Mouse (Mus musculus) hematopoietic stem cell, adult 5-6 weeks (primary cell): ENCODE data around the gene Kif5a. TPM values are rescaled to one million over a fixed set of nuclear protein-coding genes. Genes with fewer than 3 reads are reported as not detected.

Experiments used
- ATAC-seq, 2 experiments: fragments of 125-278 bp in 1 of 2; replicated peaks in 1 of 2; 2 replicates each; pipeline ENCODE4 v1.8.0; 2016 to 2017; ENCODE audit warnings: inconsistent platforms in 2 of 2, mild to moderate bottlenecking in 2 of 2, moderate number of reproducible peaks in 2 of 2, low read depth in 1 of 2, moderate TSS enrichment in 1 of 2; ENCODE audit not compliant: low FRiP score in 2 of 2, poor library complexity in 2 of 2, severe bottlenecking in 2 of 2, insufficient read depth in 1 of 2, low TSS enrichment in 1 of 2
- total RNA-seq: library from RNA; stranded (forward); fragments of 172-1452, 232-1000 nt; gene quantifications from 2 replicates; pipeline ENCODE4 v1.2.3, GENCODE M21; 2017

Gene Kif5a
- total RNA-seq, 1 experiment from 2014 or later, result 0.94 TPM

DNA sequence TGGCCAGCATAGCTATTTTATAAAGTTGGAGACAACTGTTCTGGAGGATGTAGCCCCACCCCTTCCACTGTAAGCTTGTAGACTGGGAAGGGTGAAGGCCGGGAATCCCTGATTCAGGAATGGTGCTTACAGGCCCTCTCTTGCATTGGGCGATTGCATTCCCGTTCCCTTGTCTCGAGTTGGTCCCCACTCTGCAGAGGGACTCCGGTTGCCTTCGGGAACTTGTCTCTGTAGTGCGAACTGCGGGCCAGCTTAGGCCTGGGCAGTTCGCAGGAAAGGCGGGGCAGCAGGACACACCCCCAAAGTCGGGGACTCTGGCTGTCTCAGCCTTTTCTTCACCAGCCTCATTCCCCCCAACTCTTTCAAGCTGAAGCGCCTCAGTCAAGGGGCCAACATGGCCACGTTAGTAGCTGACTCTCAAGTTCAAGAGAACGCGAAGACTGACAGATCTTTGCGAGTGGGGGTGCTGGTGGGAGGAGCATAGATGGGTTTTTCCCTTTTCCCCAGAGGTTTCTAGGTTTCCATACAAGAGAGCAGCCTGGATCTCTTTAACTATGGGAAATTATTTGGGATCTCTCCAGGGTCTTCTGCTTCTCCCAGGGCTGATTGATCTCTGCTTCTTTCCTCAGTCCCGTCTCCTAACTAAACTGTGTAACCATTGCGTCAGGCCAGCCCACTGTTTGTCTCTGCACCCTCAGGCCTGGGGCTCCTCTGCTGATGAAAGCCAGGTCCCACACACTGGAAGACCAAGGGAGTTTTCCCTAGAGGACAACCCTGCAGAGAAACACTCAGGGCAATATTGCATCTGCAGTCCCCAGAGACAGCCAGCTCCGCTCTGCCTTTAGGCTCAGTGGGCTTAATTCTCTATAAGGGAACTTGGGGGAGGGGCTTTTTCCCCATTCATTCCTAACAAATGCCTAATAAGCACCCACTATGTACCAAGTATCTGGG is 28.1 kb upstream of the Kif5a start:
- ATAC-seq, result peak; percentile 5 to 8

DNA sequence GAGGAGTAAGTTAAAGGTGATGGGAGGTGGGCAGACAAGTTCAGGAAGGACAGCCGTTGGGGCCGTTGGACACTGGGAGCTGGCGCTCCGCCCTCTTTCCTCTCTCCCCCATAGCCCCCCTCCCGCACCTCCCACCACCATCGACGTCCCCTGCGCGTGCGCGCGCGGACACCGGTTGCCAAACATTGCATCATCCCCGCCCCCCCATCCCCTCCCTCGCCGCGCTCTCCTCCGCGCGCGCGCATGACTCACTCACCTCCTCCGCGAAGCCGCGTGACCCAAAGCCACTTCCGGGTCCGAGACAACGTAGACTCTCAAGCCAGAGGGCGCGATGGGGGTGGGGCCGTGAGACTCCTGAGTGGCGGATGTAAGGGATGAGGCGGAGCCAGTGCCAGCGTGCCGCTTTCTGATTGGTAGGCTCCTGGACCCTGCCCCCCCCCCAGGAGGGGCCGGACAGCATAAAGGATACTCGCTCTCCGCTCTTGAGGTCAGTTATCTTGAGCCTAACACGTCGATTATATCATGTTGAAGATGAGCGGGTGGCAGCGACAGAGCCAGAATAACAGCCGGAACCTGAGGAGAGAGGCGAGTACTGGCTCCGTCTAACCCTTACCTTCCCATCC is 27.3 kb upstream of the Kif5a start:
- ATAC-seq, result peak; percentile 76 to 78

- no peak for ATAC-seq
Measured at GRCm38 (mm10) chr10:127289573-127290191, 26.5 kb upstream of the Kif5a start.

GRCm38 (mm10) chr10:127288800-127289572 is 25.8 kb upstream of the Kif5a start, which contains the start of gene Mbd6:
Mbd6 (minus strand) TSS chr10:127289018.
- peak; percentile 33 to 39 for ATAC-seq

GRCm38 (mm10) chr10:127288328-127288799 is 25.2 kb upstream of the Kif5a start:
- ATAC-seq, result peak; percentile 7 to 9; a peak in 3 of 4 replicates

GRCm38 (mm10) chr10:127287936-127288293 is 24.8 kb upstream of the Kif5a start:
- no peak for ATAC-seq

DNA sequence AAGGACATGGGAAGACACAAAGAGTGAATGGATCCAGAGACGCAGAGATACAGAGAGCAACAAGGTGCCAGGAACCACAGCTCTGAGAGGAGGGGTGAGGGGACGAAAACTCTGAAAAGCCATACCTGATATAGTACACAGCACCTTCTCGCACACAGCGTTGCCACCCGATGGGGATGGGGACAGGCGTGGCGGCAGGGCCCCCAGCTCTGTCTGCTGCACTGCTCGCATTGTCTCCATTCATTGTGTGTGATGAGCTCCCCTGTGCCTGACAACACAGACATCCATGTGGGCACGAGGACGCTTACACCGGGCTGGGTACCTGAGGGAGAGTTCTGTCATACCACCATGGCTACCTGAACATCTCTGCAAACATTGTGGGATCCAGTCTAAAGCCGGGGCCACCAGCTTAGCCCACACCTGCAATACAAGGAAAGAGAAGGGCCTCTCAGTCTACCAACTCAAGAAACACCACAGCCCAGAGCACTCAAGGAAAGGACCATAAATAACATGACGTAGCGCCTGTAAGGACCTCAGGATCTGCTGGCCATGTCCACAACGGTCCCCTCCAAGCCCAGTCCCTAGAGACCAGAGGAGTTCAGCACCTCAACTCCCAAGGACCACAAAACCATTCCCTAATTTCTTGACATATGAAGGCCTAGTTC is 24.3 kb upstream of the Kif5a start:
- ATAC-seq, result no peak

- ATAC-seq, result no peak
Measured at GRCm38 (mm10) chr10:127286730-127287129, 23.6 kb upstream of the Kif5a start.

DNA sequence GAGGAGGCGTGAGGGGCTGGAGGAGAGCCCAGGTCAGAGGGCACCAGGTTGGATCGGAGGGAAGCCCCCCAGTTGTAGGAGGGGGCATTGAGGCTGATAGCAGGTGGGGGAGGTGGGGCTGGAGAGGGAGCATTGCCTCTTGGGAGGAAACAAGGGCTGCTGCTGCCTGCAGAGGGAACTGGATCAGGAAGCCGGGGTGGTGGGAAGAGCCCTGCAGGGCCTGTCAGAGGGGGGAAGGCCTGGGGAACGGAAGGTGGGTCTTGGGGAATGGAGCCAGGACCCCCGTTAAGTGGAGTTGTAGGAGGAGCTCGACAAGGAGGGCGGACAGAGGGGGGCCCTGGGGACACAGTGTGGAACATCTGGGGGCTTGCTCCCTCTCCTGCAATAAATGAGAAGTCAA is 23.0 kb upstream of the Kif5a start:
- no peak for ATAC-seq

DNA sequence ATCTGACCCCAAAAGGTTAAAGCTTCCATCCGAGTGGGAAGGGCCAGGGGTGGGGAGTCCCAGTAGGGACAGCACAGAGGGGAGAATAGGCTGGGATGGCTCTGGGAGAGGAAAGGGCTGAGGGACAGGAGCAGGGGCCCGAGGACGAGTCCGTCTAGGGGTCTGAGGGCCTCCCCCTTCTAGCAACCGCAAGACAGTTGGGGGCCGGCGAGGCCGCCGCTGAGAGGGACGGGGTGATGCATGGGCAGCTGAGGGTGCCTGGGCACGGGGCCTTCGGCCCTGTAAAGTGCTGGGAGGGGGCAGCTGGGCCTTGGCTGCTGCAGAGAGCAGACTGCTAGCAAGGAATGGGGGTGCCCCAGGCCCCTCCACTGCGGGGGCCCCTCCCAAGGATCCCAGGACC is 22.5 kb upstream of the Kif5a start:
- no peak for ATAC-seq

DNA sequence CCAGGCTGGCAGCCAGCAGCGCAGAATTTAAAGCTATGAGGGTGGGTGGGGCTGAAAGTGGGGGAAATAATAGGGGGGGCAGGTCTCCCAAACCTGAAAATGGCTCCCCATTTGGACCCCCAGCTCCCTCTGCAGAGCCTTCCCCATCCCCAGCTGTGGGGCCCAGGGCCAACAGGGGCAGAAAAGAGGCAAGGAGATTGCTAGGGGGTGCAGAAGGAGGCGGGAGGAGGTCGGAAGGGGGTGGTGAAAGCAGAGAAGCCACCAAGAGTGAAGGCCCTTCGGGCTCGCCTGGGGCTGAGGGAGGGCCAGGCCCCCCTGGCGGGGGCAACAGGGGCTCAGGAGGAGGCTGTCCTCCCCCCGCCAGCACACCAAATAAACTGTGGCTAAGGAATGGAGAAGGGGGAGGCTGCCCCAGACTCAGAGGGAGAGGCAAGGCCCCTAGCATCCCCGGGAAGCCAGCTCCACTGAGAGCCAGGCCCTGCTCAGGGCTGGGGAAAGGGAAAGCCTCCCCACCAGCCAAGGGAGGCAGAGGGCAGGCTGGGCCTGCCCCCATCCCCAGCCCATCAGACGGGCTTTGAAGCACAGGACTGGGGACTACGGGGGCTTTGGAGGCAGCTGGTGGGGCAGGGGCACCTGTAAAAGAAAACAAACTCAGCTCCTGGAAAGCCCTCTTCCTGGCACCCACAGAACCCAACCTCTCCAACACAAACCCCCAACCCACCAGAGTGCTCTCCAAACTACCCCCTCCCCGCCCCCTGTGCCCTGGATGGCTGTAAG is 21.8 kb upstream of the Kif5a start:
- no peak for ATAC-seq

- ATAC-seq, result no peak
Measured at GRCm38 (mm10) chr10:127284105-127284622, 21.0 kb upstream of the Kif5a start.

GRCm38 (mm10) chr10:127282620-127283215 is 19.6 kb upstream of the Kif5a start:
- ATAC-seq, result no peak

- ATAC-seq, result no peak
Measured at GRCm38 (mm10) chr10:127281316-127281715, 18.2 kb upstream of the Kif5a start.

GRCm38 (mm10) chr10:127279730-127280129 is 16.6 kb upstream of the Kif5a start:
- no peak for ATAC-seq
